Mouse (Mus musculus) forebrain, embryonic 12.5 days (tissue): Measurements from ENCODE around the gene Klc1. TPM values are rescaled to one million over a fixed set of nuclear protein-coding genes. Genes with fewer than 3 reads are reported as not detected.

Source experiments
- ATAC-seq: fragments of 200-750 bp; cut with Nextera tagmentation; 2 replicates; pipeline ENCODE4 v1.8.0; 2017; ENCODE audit warnings: moderate TSS enrichment; ENCODE audit not compliant: low FRiP score
- H3K27ac ChIP-seq: fragments of 300-500 bp; sonication (generic); 2 replicates; pipeline ENCODE4 v1.5.1; 2016; ENCODE audit warnings: mild to moderate bottlenecking
- H3K27me3 ChIP-seq: fragments of 300-500 bp; sonication (generic); 2 replicates; pipeline ENCODE4 v1.6.1; 2016; ENCODE audit warnings: mild to moderate bottlenecking
- H3K36me3 ChIP-seq: fragments of 300-500 bp; sonication (generic); replicated peaks from 2 replicates; pipeline ENCODE4 v1.6.1; 2016; ENCODE audit warnings: mild to moderate bottlenecking
- H3K4me1 ChIP-seq: fragments of 300-500 bp; sonication (generic); 2 replicates; pipeline ENCODE4 v1.6.1; 2016
- H3K4me2 ChIP-seq: fragments of 300-500 bp; sonication (generic); 2 replicates; pipeline ENCODE4 v1.6.1; 2016; ENCODE audit warnings: mild to moderate bottlenecking, moderate library complexity
- H3K4me3 ChIP-seq: fragments of 300-500 bp; sonication (generic); replicated peaks from 2 replicates; pipeline ENCODE4 v1.5.1; 2016; ENCODE audit warnings: mild to moderate bottlenecking
- H3K9ac ChIP-seq: fragments of 300-500 bp; sonication (generic); 2 replicates; pipeline ENCODE4 v1.6.1; 2016; ENCODE audit warnings: mild to moderate bottlenecking
- H3K9me3 ChIP-seq: fragments of 300-500 bp; sonication (generic); 2 replicates; pipeline ENCODE4 v1.6.1; 2016
- WGBS: fragments of 180-500 bp; shearing (Covaris S2); methylation state at CpG from one replicate; pipeline ENCODE4 v1.1.7; 2016; 5-methylcytosine and 5-hydroxymethylcytosine counted together
- polyA plus RNA-seq: library from polyadenylated mRNA; unstranded; fragments of >200 nt; fragmentation: Nextera tagmentation; extraction: Ambion mirVana; gene quantifications from 2 replicates; pipeline ENCODE4 v1.2.1, GENCODE M21; 2016

The Klc1 gene
- polyA plus RNA-seq, 1 experiment from 2014 or later = 307 TPM

DNA sequence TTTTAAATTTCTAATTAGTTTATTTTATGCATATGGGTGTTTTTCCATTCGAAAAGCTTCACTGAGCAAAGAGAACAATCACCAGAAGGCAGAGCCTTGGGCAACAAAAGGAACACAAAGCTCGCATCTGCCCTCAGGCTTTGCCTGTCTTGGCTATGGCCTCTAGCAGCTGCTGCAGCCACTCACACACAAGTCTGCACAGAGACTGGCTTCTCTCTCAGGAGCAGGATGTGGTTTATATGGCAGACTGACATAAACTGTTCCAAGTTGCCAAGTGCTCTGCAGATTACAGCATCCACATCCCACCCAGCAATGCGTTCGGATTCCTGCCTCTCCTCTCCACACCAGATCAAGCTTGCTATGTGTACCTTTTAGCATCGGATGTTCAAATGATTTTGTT is 93.1 kb downstream of the Klc1 start:
- Histone ChIP-seq H3K4me3 (no peak overlapping the region), H3K36me3 (no peaks in the 10 kb centered on the region), H3K27ac (no peak overlapping the region), H3K9ac (no peak overlapping the region), H3K9me3 (0 out of 2 replicates have a peak, but pooled peaks cover 4% of the 10 kb centered on the region), H3K27me3 (no peaks in the 10 kb centered on the region), H3K4me2 (no peak overlapping the region), H3K4me1 (peaks cover 2% of the 10 kb centered on the region; the same call in 1 of the 2 replicates)
- no peak for ATAC-seq
- WGBS = 80% methylated on average over 5 of the region's 5 CpGs

DNA sequence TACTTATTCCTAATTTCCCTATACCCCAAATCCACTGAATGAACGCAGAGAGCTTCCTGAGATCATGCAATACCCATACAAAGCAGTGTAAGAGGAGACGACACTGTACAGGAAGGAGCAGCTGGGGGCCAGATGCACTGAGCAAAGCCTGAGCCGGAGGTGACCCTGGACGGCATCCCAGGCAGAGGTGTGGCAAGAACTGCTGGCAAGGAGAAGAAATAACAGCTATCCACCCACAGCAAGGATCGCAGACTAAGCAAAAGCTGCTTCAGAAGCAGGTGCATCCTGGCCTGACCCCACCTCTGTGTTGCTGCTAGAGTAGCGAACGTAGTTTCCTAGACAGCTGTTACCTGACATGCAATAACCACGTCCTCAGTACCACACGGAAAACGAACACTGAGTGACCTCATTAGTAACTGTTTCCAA is 94.4 kb downstream of the Klc1 start:
- no peaks in the 10 kb centered on the region for H3K27me3 ChIP-seq
- WGBS = 72% methylated on average over 10 of the region's 10 CpGs

DNA sequence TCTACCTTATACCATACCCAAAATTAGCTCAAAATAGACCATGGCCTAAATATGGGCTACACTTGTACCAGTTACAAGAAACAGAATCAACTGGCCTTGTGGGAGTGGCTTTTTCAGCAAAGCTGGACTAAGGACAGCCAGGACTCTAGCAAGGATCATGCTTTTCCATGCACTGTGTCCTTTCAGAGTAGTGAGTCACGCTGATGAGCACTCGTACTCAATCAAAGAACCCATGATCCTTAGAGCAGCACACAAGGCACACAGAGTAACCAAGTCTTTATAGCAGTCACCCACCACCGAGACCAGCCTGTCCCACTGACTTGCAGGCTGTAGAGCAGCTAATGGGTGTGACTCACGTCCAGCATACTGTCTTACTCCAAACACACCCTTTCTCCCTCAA is 94.9 kb downstream of the Klc1 start:
- Histone ChIP-seq H3K4me2 (no peak overlapping the region), H3K27ac (no peak overlapping the region), H3K9me3 (0 out of 2 replicates have a peak, but pooled peaks cover 4% of the 10 kb centered on the region), H3K27me3 (no peaks in the 10 kb centered on the region), H3K4me1 (peaks cover 2% of the 10 kb centered on the region; the same call in 1 of the 2 replicates), H3K4me3 (no peak overlapping the region), H3K9ac (no peak overlapping the region), H3K36me3 (no peaks in the 10 kb centered on the region)
- no peak for ATAC-seq
- 80% methylated on average over 4 of the region's 4 CpGs for WGBS

More for the DNA sequence above, 94.4 kb downstream of the Klc1 start:
- no peak for ATAC-seq
- Histone ChIP-seq H3K27ac (no peak overlapping the region), H3K4me2 (no peak overlapping the region), H3K36me3 (no peaks in the 10 kb centered on the region), H3K9me3 (0 out of 2 replicates have a peak, but pooled peaks cover 4% of the 10 kb centered on the region), H3K9ac (no peak overlapping the region), H3K4me1 (peaks cover 2% of the 10 kb centered on the region; the same call in 1 of the 2 replicates), H3K4me3 (no peak overlapping the region)

DNA sequence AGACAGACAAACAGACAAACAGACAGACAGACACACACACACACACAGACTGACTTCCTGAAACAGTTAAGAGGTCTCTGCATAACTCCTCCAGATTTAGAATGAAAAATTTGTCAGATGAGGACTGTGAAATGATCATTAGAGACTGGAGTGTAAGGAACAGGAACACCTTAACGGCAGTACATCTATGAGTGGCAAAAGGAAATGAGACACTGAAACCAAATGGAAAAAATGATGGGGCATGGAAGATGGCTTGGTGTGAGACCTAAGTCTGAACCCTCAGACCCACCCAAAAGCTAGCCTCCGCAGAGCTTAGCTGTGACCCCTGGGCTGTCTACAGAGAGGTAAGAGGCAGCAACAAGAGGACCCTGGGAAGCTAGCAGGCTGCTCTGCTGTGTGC is 96.8 kb downstream of the Klc1 start:
- Histone ChIP-seq H3K4me3 (no peak overlapping the region), H3K27ac (no peak overlapping the region), H3K4me1 (peaks cover 2% of the 10 kb centered on the region; the same call in 1 of the 2 replicates), H3K36me3 (no peaks in the 10 kb centered on the region), H3K27me3 (no peaks in the 10 kb centered on the region), H3K4me2 (no peak overlapping the region), H3K9me3 (no peaks in the 10 kb centered on the region), H3K9ac (no peak overlapping the region)
- 96% methylated on average over 2 of the region's 2 CpGs for WGBS
- no peak for ATAC-seq

Other genes with a start within 250 kb of the Klc1 start
- gene Eif5, start 220.8 kb upstream of the Klc1 start, polyA plus RNA-seq = 734 and 738 TPM in 2 replicates
- 73.1 and 82.3 TPM in 2 replicates for gene Mark3, start 184.3 kb upstream of the Klc1 start, polyA plus RNA-seq
- gene Ckb, start 86.5 kb upstream of the Klc1 start, polyA plus RNA-seq = 2,395 and 2,485 TPM in 2 replicates
- gene Trmt61a, start 80.7 kb upstream of the Klc1 start, polyA plus RNA-seq = 15.4 and 16.7 TPM in 2 replicates
- 59.0 and 62.7 TPM in 2 replicates for gene Bag5, start 45.6 kb upstream of the Klc1 start, polyA plus RNA-seq
- gene Apopt1, start 45.6 kb upstream of the Klc1 start, polyA plus RNA-seq = 55.0 and 56.0 TPM in 2 replicates
- gene Xrcc3, start 55.0 kb downstream of the Klc1 start, polyA plus RNA-seq = 10.0 and 11.6 TPM in 2 replicates
- gene Zfyve21, start 55.3 kb downstream of the Klc1 start, polyA plus RNA-seq = 50.3 and 55.0 TPM in 2 replicates
- gene Ppp1r13b, start 149.3 kb downstream of the Klc1 start, polyA plus RNA-seq = 9.5 and 9.9 TPM in 2 replicates
- gene Atp5mpl, start 208.1 kb downstream of the Klc1 start, polyA plus RNA-seq = 590 and 598 TPM in 2 replicates
- 1.2 and 2.0 TPM in 2 replicates for gene Tdrd9, start 212.7 kb downstream of the Klc1 start, polyA plus RNA-seq
- gene Rd3l, start 222.5 kb downstream of the Klc1 start, polyA plus RNA-seq = not detected in 2 replicates